Mouse (Mus musculus) embryo, embryonic 9.5 days (tissue): ENCODE measurements at regions not wholly inside any gene's neighbourhood (a gene's known extent, or its start where the extent isn't known, plus 50 kb on each side); places are given as distances from the start of the nearest gene placed in this dataset.
"Not testable (repeated sequence)": the region's sequence is repeated elsewhere in the genome, so short reads cannot be mapped to it uniquely, and the experiment has no call there.

Experiments
- DNase-seq: peaks from one replicate; pipeline ENCODE4 v3.0.0-alpha.2; 2017; ENCODE audit errors: extremely low spot score

DNA sequence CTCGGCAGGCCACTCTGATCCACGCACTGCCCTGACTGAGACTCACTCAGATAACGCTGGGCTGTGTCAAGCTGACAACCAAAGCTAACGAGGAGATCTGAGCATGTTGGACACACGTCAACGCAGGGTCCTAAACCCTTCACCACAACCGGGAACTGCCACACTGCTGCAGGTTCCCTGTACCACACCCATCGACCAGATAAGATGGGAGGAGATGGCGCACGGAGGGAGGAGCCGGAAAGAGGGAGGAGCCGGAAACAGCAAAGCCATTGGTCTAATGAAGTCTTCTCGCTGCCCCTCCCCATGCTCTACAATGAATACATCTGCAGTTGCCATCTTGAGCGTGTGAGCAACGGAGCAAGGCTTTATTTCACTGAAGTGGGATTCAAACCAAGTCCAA, 182.9 kb upstream of the Rpl38 start:
- DNase-seq, result no peak

GRCm38 (mm10) chr11:114484668-114484953, 183.7 kb upstream of the Rpl38 start:
- no peak for DNase-seq

DNA sequence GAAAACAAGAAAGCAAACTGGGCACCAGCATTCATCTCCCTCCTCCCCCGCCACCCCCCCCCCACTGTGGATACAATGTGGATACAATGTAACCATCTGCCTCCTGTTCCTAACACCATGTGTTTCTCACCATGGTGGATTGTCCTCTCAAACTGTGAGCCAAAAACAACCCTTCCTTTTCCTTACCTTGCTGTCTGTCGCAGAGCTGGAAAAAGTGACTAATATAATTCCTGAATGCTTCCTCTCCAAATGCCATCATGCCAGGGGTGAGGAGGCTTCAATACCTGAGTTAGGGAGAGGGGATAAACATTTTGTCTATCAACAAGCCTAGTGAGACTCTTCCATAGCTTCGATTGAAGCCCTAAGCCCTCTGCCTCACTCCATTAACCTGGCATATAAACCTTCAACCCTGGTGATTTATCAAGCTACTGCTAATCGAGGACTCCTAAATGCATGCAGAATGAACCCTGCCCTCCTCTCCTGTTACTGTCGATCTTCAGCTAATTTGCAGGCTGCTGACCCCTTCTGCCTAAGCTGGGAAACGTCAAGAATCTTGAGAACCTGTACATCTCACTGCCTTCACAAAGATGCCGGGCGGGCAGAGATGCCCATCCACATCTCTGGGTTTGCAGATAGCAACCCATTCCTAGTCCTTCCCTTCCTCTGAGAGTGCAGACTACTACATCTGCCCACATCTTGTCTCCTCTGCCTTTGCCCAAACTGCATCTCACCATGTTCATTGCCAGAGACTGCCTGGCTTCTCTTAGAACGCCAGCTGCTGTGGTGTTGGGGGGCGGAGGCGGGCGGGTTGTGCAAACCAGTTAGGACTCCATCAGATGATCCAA, 184.3 kb upstream of the Rpl38 start:
- DNase-seq, result no peak

DNA sequence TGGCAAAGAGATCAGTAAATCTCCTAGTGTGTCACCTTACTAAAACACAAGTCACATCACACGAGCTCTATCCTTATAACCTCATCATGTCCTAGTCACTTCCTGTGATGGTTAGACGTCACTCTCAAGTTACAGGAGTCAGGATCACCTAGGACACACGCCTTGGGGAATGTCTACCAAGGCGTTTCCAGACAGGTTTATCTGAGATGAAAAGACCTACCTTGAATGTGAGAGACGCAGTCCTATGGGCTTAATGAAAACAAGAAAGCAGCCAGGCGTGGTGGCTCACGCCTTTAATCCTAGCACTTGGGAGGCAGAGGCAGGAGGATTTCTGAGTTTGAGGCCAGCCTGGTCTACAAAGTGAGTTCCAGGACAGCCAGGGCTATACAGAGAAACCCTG, 185.0 kb upstream of the Rpl38 start:
- not testable (repeated sequence) for DNase-seq

- DNase-seq, result no peak
Observed at GRCm38 (mm10) chr11:114482070-114482469, 186.3 kb upstream of the Rpl38 start.

DNA sequence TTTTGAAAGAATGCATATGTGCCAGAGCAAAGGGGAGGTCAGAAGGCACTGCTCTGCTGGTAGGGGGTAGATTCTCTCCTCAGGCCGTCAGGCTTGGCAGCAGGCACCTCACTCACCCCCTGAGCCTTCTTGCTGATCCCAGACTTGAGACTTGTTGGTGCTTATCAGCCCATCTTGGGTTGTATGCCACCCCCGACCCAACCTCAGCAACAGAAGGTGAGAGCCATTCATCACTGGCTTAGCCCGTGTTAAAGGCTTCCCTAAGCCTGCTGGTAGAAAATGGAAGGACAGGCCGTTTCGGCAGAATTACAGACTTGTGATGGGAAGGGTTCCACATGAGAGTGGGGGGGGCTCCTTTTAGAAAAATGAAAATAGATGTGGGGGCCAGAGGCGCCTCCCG, 187.3 kb upstream of the Rpl38 start:
- DNase-seq, result no peak

DNA sequence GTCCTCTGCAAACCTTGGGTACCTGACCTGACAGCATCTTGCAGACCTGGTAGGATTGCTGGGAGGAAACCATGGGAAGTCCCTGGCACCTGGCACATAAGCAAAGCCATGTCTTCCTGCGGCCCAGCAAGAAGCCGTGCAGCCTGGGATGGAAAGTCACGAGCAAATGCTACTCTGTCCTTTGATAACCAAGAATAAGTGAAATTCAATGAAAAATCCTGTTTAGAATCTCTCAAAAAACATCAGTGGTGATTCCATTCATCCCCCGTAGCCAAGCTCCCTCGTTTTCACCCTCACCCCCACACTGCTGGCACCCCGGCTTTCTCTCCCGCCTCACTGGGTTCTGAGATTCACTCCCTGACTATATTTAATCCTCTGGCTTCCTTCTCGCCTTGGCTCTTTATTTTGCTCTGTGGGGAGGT, 188.2 kb upstream of the Rpl38 start:
- no peak for DNase-seq

DNA sequence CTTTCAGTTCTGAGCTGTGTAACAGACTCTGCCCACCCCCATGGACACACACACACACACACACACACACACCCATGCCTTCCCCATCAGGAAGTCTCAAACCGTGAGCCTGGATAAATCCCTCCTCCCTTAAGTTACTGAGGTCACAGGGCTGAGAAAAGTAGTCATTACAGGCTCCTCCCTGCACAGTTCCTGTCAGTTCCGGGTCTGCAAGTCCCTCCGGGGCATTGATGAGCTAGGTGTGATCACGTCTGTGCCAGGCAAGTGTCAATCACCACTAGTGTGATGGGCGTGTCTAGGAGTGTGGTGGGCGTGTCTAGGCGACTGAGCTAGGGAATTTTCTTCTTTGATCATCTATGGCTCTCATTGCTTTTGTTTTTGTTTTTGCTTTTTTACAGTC, 189.6 kb upstream of the Rpl38 start:
- DNase-seq, result peak; percentile 22

DNA sequence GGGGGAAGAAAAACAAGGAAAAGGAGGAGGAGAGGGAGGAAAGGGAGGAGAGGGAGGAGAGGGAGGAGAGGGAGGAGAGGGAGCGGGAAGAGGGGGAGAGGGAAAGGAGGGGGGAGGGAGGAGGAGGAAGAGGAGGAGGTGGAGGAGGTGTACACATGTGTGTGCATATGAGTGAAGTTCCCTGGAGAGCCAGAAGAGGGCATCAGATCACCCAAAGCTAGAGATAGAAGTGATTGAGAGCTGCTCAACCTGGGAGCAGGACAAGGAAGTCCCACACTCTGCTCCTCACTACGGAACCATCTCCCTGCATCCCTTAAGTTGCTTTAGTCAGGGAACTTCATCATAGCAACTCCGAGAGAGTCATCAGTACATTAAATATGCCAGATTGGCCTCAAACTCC, 191.0 kb upstream of the Rpl38 start:
- DNase-seq, result peak; percentile 23

- peak; percentile 22 for DNase-seq
Observed at GRCm38 (mm10) chr11:114472501-114473260, 195.6 kb upstream of the Rpl38 start.

GRCm38 (mm10) chr11:114468394-114468793, 199.9 kb upstream of the Rpl38 start:
- peak; percentile 61 for DNase-seq

DNA sequence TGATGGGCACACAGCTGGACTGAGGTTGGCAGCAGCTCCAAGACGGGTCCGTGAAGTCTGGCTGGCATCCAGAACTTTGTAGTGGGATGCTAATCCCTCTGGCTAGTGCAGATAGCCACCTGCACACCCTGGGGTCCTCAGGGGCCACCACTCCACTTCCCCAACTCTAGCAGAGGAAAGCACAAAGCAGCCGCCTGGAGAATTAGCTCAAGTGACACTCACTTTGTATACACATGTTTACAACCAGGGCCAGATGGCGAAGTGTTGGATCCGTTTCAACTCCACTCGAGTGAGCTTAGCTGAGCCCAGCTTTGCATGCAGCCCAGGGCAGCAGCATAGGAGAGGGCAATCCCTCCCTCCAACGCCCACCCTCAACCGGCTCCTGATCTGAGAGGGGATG, 200.5 kb upstream of the Rpl38 start:
- peak; percentile 19 for DNase-seq

- no peak for DNase-seq
Observed at GRCm38 (mm10) chr11:114465486-114465885, 202.8 kb upstream of the Rpl38 start.

DNA sequence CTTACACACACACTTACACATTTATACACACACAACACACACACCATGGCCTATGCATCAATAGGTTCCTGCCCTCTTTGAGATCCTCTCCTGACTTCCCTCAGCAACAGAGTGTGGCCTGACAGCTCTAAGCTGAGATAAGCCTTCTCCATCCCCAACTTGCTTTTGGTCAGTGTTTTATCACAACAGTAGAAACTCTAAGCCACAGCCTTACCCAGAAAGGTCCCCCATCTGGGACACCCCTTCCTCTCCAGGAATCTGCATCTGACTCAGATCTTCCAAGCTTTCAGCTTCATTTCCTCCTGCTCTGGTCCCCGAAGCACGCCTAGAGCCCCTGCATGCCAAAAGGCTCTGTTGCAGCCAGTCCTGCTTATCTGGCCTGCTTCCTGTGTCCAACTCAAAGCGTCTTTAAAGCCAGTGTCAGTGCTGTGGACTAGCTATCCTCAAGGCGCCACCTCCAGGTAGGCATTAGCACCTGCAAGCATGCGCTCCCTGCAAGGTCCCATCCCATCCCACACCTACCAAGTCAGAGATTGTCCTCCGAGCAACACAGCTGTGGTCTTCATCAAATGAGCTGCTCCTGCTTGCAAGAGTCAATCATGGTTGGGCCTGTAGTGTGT, 205.5 kb upstream of the Rpl38 start:
- peak; percentile 63 for DNase-seq

- DNase-seq, result no peak
Observed at GRCm38 (mm10) chr11:114454876-114455330, 213.4 kb upstream of the Rpl38 start.

GRCm38 (mm10) chr11:114448776-114449401, 219.4 kb upstream of the Rpl38 start:
- no peak for DNase-seq

DNA sequence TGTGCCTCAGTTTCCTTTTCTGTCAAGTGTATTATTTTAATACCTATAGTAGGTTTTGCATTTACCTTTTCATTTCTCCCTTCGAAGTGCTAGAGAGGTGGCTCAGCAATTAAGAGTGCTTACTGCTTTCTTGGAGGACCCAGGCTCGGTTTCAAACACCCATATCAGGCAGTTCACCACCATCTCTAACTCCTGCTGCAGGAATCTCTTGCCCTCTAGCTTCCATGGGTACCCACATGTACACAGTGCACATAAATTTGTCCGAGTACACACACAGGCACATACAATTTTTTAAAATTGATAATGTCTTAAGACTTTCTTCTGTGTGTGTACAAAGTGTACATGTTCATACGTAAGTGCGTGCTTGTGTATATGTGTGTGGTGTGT, 220.9 kb upstream of the Rpl38 start:
- no peak for DNase-seq

- peak; percentile 73 for DNase-seq
Observed at GRCm38 (mm10) chr11:114446617-114447460, 221.5 kb upstream of the Rpl38 start.

- no peak for DNase-seq
Observed at GRCm38 (mm10) chr11:114446075-114446616, 222.2 kb upstream of the Rpl38 start.

- DNase-seq, result no peak
Observed at GRCm38 (mm10) chr11:114444211-114444610, 224.1 kb upstream of the Rpl38 start.

DNA sequence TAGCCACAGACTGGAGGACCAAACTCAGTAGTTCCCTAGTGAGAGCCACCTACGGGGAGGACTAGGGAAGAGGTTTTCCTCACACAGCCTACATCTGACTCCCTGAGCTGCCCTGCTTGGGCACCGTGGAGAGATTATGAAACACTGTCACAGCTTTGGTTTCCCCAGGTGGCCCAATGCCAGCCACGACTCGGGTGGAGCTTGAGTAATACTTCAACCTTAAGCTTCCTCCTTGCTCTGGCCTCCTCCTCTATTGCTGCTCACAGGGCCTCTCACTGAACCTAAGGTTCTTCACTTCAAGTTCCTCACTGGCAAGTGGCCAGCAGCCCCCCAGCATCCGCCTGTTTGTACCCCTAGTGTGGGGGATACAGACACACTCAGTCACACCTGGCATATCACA, 224.9 kb upstream of the Rpl38 start:
- DNase-seq, result no peak
